Mouse (Mus musculus): ENCODE measurements around the gene Dpp3.
"Not testable (repeated sequence)": the region's sequence is repeated elsewhere in the genome, so short reads cannot be mapped to it uniquely, and the experiment has no call there.

Gene Dpp3

DNA sequence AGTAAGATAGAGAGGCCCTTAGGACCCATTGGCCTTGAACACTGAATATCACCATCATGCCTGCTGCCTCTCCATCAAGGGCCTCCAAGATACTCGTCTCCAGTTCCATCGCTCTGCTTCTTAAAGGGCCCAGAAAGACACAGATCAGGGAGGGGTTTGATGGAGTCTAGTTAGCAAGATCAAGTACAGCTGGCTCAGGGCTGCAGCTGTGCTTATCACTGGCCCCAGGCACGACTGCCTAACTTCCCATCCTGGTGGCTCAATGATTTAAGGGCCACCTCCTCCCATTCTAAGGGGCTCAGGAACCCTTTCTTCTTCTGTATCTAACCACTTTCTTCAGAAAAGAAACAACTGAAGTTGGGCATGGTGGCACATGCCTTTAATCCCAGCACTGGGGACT is 36.3 kb downstream of the Dpp3 start:
- no peak for DNase-seq

DNA sequence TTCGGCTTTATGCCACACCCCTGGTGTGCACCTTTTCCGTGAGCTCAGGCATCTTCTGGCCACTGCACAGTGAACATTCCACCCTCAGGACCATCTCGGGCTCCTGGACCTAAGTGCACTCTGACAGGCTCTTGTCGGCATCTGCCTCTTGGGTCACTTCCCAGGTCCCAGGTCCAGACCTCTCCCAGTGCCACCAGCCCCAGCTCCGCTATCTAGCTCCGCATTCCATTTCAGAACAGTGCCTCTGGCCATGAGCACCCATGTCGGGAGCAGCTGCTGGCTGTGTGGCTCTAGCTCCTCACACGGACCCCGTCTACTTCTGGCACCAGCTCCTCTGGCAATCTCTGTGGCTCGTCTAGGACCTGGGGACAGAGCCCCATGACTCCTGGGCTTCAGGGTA is 38.3 kb downstream of the Dpp3 start:
- no peak for DNase-seq

- no peak for DNase-seq
These were observed 44.1 kb downstream of the Dpp3 start for GRCm38 (mm10) chr19:4883961-4884360.

DNA sequence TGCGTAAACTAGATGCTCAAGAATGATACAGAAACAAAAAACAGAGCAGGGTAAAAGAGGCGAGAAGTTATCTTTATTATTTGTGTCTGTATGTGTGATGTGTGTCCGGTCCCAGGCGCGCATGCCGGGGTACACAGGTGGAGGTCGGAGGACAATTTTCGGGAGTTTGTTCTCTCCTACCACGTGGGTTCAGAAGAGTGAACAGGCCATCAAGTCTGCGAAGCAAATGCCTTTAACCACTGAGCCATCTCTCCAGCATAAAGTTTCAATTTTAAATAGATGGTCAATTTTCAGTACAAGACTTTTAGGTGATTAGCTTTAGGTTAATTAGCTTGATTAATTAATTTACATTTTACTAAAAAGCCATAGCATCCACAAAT is 48.8 kb downstream of the Dpp3 start:
- no peak for DNase-seq

- peak; percentile 96 for DNase-seq
These were observed 49.4 kb downstream of the Dpp3 start, which contains the start of gene Zdhhc24 for GRCm38 (mm10) chr19:4878405-4879323. Gene Zdhhc24, plus strand, starts transcription at chr19:4878668.

DNA sequence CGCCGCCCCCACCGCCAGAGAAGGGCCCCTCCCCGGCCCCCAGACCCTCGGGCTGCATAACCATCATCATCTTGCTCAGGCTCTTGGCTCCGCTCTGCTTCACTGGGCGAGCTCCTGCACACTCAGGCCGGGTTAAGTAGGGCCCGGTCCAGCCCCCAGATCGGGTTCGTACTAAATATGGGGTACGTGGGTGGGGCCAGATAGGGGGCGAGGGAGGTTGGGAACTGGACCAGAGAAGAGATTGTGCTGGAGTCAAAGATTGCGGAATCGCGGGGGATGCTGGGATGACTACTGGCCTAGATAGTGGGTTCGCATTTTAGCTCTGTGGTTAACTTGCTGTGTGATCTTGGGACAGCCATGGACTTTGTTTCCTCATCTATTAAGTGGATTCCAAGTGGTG is 50.3 kb downstream of the Dpp3 start, which contains the start of gene Actn3:
TSS of gene Actn3 (minus strand) at position 125 of the 400 bp plus-strand sequence.
- peak; percentile 14 for DNase-seq

DNA sequence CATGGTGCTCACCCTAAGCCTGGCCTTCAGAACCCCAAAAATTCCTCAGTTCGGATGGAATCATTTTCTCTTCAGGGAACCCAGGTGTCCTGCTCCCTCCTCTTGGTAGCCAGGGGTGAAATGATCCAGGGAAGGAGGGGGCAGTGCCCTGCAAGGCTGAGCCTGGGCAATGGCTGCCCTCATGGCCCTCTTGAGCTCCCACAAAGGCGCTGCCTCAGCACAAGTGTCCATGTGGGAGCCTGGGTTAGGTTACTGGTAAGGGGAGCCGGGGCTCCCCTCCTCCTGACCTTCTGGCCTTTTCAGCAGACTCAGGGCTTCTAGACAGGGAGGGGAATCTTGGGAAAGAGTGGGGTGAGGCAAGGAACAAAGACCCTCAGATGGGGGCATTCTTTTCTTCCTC is 51.3 kb downstream of the Dpp3 start:
- DNase-seq, result no peak

GRCm38 (mm10) chr19:4876241-4876640 is 51.8 kb downstream of the Dpp3 start:
- no peak for DNase-seq

GRCm38 (mm10) chr19:4874613-4875012 is 53.5 kb downstream of the Dpp3 start:
- DNase-seq, result not testable (repeated sequence)

DNA sequence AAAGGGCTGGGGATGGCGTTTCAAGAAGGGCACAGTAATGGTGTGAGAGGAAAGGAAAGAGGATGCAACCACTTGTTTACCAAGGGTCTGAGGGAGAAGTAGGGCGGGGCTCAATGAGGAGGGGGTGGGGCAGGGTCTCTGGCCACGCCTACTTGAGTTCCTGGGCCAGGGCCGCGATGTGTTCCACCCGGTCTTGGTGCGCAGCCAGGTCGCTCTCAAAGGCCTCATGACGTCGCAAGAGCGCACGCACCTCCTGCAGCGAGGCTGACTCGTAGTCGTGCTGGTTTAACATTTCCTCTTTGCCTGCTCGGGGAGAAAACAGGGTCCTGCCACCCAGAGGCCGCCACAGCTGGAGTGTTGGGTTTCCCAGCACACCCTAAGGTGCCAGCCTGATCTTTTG is 62.9 kb downstream of the Dpp3 start:
- DNase-seq, result peak; percentile 35

- DNase-seq, result no peak
These were observed 65.0 kb downstream of the Dpp3 start for GRCm38 (mm10) chr19:4863048-4863447.

- no peak for DNase-seq
These were observed 69.0 kb downstream of the Dpp3 start for GRCm38 (mm10) chr19:4859081-4859480.

All from thymus, postnatal 14 days (tissue).